Mouse (Mus musculus) c-Kit-positive CD71-positive TER-119-negative erythroid progenitor cells, embryonic 14.5 days (primary cell): ENCODE results near the gene Igf2r.
"Not testable (repeated sequence)": the region's sequence is repeated elsewhere in the genome, so short reads cannot be mapped to it uniquely, and the experiment has no call there.

Experiments used
- DNase-seq: peaks from one replicate; pipeline ENCODE4 v3.0.0-alpha.2; 2013; ENCODE audit warnings: low read depth

Igf2r gene

GRCm38 (mm10) chr17:12717445-12717844 lies 52.0 kb downstream of the Igf2r start:
- no peak for DNase-seq

GRCm38 (mm10) chr17:12715032-12715431 lies 54.4 kb downstream of the Igf2r start:
- no peak for DNase-seq

- no peak for DNase-seq
Observed at GRCm38 (mm10) chr17:12714080-12714561, 55.3 kb downstream of the Igf2r start.

- DNase-seq = no peak
Observed at GRCm38 (mm10) chr17:12712993-12713392, 56.5 kb downstream of the Igf2r start.

- DNase-seq = no peak
Observed at GRCm38 (mm10) chr17:12712191-12712590, 57.3 kb downstream of the Igf2r start.

- DNase-seq = no peak
Observed at GRCm38 (mm10) chr17:12710976-12711375, 58.5 kb downstream of the Igf2r start.

GRCm38 (mm10) chr17:12710050-12710780 lies 59.2 kb downstream of the Igf2r start:
- no peak for DNase-seq

GRCm38 (mm10) chr17:12708398-12708797 lies 61.1 kb downstream of the Igf2r start:
- no peak for DNase-seq

GRCm38 (mm10) chr17:12706590-12707049 lies 62.8 kb downstream of the Igf2r start:
- DNase-seq = no peak

GRCm38 (mm10) chr17:12702901-12703300 lies 66.6 kb downstream of the Igf2r start:
- no peak for DNase-seq

- DNase-seq = no peak
Observed at GRCm38 (mm10) chr17:12700373-12700772, 69.1 kb downstream of the Igf2r start.

GRCm38 (mm10) chr17:12691899-12692298 lies 77.6 kb downstream of the Igf2r start:
- DNase-seq = no peak

- no peak for DNase-seq
Observed at GRCm38 (mm10) chr17:12689537-12689936, 79.9 kb downstream of the Igf2r start.

- no peak for DNase-seq
Observed at GRCm38 (mm10) chr17:12688427-12689110, 80.9 kb downstream of the Igf2r start.

GRCm38 (mm10) chr17:12684928-12685624 lies 84.4 kb downstream of the Igf2r start:
- no peak for DNase-seq

- no peak for DNase-seq
Observed at GRCm38 (mm10) chr17:12684412-12684811, 85.1 kb downstream of the Igf2r start.

GRCm38 (mm10) chr17:12683582-12683981 lies 85.9 kb downstream of the Igf2r start:
- no peak for DNase-seq

- DNase-seq = no peak
Observed at GRCm38 (mm10) chr17:12678261-12678660, 91.2 kb downstream of the Igf2r start.

GRCm38 (mm10) chr17:12677139-12677538 lies 92.3 kb downstream of the Igf2r start:
- no peak for DNase-seq

GRCm38 (mm10) chr17:12675646-12676045 lies 93.8 kb downstream of the Igf2r start, which contains the start of gene Slc22a1:
Slc22a1 (minus strand) TSS chr17:12675829.
- no peak for DNase-seq

- DNase-seq = not testable (repeated sequence)
Observed at GRCm38 (mm10) chr17:12674980-12675379, 94.5 kb downstream of the Igf2r start.

- DNase-seq = no peak
Observed at GRCm38 (mm10) chr17:12673871-12674270, 95.6 kb downstream of the Igf2r start.
